Mouse (Mus musculus): ENCODE results near the gene Bicra. TPM values are rescaled to one million over a fixed set of nuclear protein-coding genes. Genes with fewer than 3 reads are reported as not detected.

The Bicra gene
- polyA plus RNA-seq, 1 experiment from 2014 or later, result 3.5 TPM

DNA sequence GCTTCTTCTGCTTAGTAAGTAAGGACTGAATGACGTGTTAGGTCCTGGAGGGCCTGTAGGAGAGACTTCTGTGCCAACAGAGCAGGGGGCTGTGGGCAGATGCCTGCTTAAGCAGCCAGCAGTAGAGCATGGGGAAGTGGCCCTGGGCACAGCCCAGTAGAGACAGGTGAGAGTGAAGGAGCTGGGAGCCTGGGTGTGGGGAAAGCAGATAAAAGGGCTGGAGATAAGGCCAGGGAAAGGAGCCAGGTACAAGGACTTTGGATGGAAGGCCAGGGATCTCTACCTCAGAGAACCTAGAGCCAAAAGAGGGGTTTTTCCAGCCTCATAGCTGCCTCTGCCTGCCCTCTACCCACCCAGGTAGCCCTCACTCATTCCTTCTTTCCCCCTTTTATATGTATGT, 14.7 kb downstream of the Bicra start:
- no peak for ATAC-seq (replicated peaks; ENCODE audit: insufficient number of reproducible peaks, insufficient read depth, low FRiP score, low read depth)
- Histone ChIP-seq H3K4me3 (no peak overlapping the region), H3K27ac (no peak overlapping the region), H3K4me2 (no peak overlapping the region), H3K9ac (no peak overlapping the region), H3K27me3 (no peaks in the 10 kb centered on the region), H3K36me3 (no peaks in the 10 kb centered on the region), H3K4me1 (replicated peaks) (peaks cover 39% of the 10 kb centered on the region), H3K9me3 (replicated peaks) (no peaks in the 10 kb centered on the region)
- 78% methylated on average over 1 of the region's 1 CpGs for WGBS

GRCm38 (mm10) chr7:16031072-16031471, 16.6 kb downstream of the Bicra start:
- Histone ChIP-seq H3K9ac (no peak overlapping the region), H3K27ac (no peak overlapping the region), H3K36me3 (no peaks in the 10 kb centered on the region), H3K4me3 (no peak overlapping the region), H3K9me3 (replicated peaks) (no peaks in the 10 kb centered on the region), H3K4me2 (no peak overlapping the region), H3K4me1 (replicated peaks) (peaks cover 37% of the 10 kb centered on the region), H3K27me3 (no peaks in the 10 kb centered on the region)
- ATAC-seq (replicated peaks; ENCODE audit: insufficient number of reproducible peaks, insufficient read depth, low FRiP score, low read depth), result no peak
- WGBS, result 81% methylated on average over 4 of the region's 4 CpGs

DNA sequence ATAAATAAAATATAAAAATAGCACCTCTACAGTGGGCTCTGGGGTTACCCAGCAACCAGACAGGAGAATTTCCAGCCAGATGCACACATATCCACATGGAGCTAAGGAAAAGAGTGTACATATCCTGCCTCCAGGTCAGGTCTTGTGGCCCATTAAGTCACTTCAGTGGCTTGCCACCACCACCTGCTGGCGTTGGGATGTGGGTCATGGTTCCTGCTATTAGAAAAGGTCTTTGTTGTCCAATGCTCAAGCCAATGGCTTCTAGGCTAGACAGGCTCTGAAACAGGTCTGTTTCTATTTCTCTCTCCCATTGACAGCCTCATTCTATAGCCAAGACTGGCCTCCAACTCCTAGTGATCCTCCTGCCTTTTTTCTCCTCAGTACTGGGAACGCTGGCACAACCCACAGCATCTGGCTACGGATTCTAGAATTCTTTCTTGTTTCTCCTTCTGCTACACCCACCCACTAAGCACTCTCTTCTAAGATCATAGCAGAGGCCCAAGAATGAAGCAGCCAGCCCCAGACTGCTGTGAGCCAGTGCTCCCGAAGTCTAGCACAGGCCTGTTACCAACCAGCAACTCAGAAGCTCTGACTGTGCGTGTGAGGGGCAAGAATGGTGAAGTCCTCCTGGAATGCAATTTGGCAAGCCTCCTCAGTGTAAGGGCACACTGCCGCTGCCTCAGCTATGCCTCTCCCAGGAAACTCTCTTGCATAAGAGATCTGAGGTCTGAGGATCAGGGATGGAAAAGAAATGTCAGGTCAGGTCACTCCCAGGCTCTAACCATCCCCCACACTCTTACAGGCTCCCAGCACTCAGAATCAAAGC, 19.4 kb downstream of the Bicra start:
- Histone ChIP-seq H3K36me3 (no peaks in the 10 kb centered on the region), H3K4me1 (replicated peaks) (peaks cover 24% of the 10 kb centered on the region), H3K9ac (no peak overlapping the region), H3K27ac (peak overlapping the region; percentile 60), H3K27me3 (no peaks in the 10 kb centered on the region), H3K9me3 (replicated peaks) (no peaks in the 10 kb centered on the region), H3K4me3 (no peak overlapping the region), H3K4me2 (no peak overlapping the region)
- WGBS, result 67% methylated on average over 6 of the region's 6 CpGs
- ATAC-seq (replicated peaks; ENCODE audit: insufficient number of reproducible peaks, insufficient read depth, low FRiP score, low read depth), result 0 out of 2 replicates have a peak, but pooled peaks have one; percentile 40

- WGBS, result 86% methylated on average over 8 of the region's 8 CpGs
- no peak overlapping the region for H3K4me2 ChIP-seq
- no peaks in the 10 kb centered on the region for H3K27me3 ChIP-seq
- H3K36me3 ChIP-seq, result no peaks in the 10 kb centered on the region
- H3K27ac ChIP-seq, result no peak overlapping the region
- ATAC-seq (replicated peaks; ENCODE audit: insufficient number of reproducible peaks, insufficient read depth, low FRiP score, low read depth), result no peak
- peaks cover 32% of the 10 kb centered on the region for H3K4me1 ChIP-seq (replicated peaks)
- H3K9me3 ChIP-seq (replicated peaks), result no peaks in the 10 kb centered on the region
- no peak overlapping the region for H3K9ac ChIP-seq
- no peak overlapping the region for H3K4me3 ChIP-seq
Observed at GRCm38 (mm10) chr7:16024603-16025222, 23.0 kb downstream of the Bicra start.

GRCm38 (mm10) chr7:16019256-16020094, 28.2 kb downstream of the Bicra start:
- Histone ChIP-seq H3K4me3 (no peak overlapping the region), H3K9ac (no peak overlapping the region), H3K4me2 (no peak overlapping the region), H3K27ac (0 out of 2 replicates have a peak overlapping the region, but pooled peaks have one; percentile 37), H3K36me3 (no peaks in the 10 kb centered on the region), H3K27me3 (no peaks in the 10 kb centered on the region), H3K9me3 (replicated peaks) (no peaks in the 10 kb centered on the region), H3K4me1 (replicated peaks) (peaks cover 32% of the 10 kb centered on the region)
- ATAC-seq (replicated peaks; ENCODE audit: insufficient number of reproducible peaks, insufficient read depth, low FRiP score, low read depth), result no peak
- WGBS, result 79% methylated on average over 5 of the region's 5 CpGs

- H3K9me3 ChIP-seq (replicated peaks), result no peaks in the 10 kb centered on the region
- no peak overlapping the region for H3K4me2 ChIP-seq
- no peak overlapping the region for H3K4me3 ChIP-seq
- ATAC-seq (replicated peaks; ENCODE audit: insufficient number of reproducible peaks, insufficient read depth, low FRiP score, low read depth), result peak; percentile 56; the same call in 1 of the 2 replicates
- H3K9ac ChIP-seq, result no peak overlapping the region
- peaks cover 33% of the 10 kb centered on the region for H3K4me1 ChIP-seq (replicated peaks)
- 69% methylated on average over 9 of the region's 9 CpGs for WGBS
- peak overlapping the region; percentile 33 for H3K27ac ChIP-seq
- H3K27me3 ChIP-seq, result no peaks in the 10 kb centered on the region
- no peaks in the 10 kb centered on the region for H3K36me3 ChIP-seq
Observed at GRCm38 (mm10) chr7:16018016-16018810, 29.5 kb downstream of the Bicra start.

- Histone ChIP-seq H3K4me3 (no peak overlapping the region), H3K4me1 (replicated peaks) (peaks cover 48% of the 10 kb centered on the region), H3K27me3 (no peaks in the 10 kb centered on the region), H3K9ac (no peak overlapping the region), H3K4me2 (no peak overlapping the region), H3K27ac (peak overlapping the region; percentile 56), H3K9me3 (replicated peaks) (no peaks in the 10 kb centered on the region), H3K36me3 (no peaks in the 10 kb centered on the region)
- ATAC-seq (replicated peaks; ENCODE audit: insufficient number of reproducible peaks, insufficient read depth, low FRiP score, low read depth), result no peak
- 80% methylated on average over 5 of the region's 5 CpGs for WGBS
Observed at GRCm38 (mm10) chr7:16015384-16015783, 32.3 kb downstream of the Bicra start.

GRCm38 (mm10) chr7:16014521-16015175, 33.1 kb downstream of the Bicra start:
- no peaks in the 10 kb centered on the region for H3K36me3 ChIP-seq
- peaks cover 44% of the 10 kb centered on the region for H3K4me1 ChIP-seq (replicated peaks)
- no peak; the same call in 1 of the 2 replicates for ATAC-seq (replicated peaks; ENCODE audit: insufficient number of reproducible peaks, insufficient read depth, low FRiP score, low read depth)
- H3K9me3 ChIP-seq (replicated peaks), result no peaks in the 10 kb centered on the region
- H3K27ac ChIP-seq, result peak overlapping the region; percentile 56
- no peak overlapping the region for H3K4me2 ChIP-seq
- H3K9ac ChIP-seq, result no peak overlapping the region
- H3K4me3 ChIP-seq, result no peak overlapping the region
- no peaks in the 10 kb centered on the region for H3K27me3 ChIP-seq
- WGBS, result 68% methylated on average over 8 of the region's 8 CpGs

GRCm38 (mm10) chr7:16013722-16014275, 33.9 kb downstream of the Bicra start:
- Histone ChIP-seq H3K4me2 (no peak overlapping the region), H3K27ac (no peak overlapping the region), H3K4me1 (replicated peaks) (peaks cover 40% of the 10 kb centered on the region), H3K27me3 (no peaks in the 10 kb centered on the region), H3K4me3 (no peak overlapping the region), H3K36me3 (no peaks in the 10 kb centered on the region), H3K9me3 (replicated peaks) (no peaks in the 10 kb centered on the region), H3K9ac (no peak overlapping the region)
- no peak for ATAC-seq (replicated peaks; ENCODE audit: insufficient number of reproducible peaks, insufficient read depth, low FRiP score, low read depth)
- WGBS, result 75% methylated on average over 5 of the region's 5 CpGs

DNA sequence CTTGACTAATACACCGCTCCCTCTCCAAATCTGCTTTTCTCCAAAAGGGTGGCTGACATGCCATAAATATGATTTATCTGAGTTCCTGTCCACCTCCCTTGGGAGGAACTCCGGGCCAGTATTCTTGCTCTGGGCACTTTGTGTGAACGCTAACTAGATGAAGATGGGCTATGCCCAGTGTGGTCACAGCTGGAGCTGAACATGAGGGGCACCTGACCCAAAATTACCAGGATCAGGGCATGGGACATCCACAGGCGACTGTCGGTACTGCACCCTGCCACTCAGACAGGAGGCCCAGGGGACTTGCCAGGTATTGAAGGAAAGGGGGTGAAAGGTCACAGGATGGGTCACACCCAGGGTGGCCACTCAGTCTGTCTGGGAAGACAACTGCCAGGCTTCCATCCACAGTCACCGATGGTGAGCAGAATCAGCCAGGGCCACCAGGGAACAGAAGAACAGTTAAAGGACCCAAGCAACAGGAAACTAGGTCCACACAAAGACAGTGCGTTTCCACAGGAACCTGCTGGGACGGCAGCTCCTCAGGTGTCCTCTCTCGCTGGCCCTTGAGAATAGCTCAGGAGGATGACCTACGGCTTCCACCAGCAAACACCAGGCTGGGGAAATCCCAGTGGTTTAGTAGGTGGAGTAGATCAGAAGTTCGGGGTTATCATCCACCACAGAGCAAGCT, 35.0 kb downstream of the Bicra start:
- Histone ChIP-seq H3K27ac (no peak overlapping the region), H3K36me3 (no peaks in the 10 kb centered on the region), H3K4me3 (no peak overlapping the region), H3K9me3 (replicated peaks) (no peaks in the 10 kb centered on the region), H3K4me2 (no peak overlapping the region), H3K27me3 (no peaks in the 10 kb centered on the region), H3K4me1 (replicated peaks) (peaks cover 40% of the 10 kb centered on the region), H3K9ac (no peak overlapping the region)
- 76% methylated on average over 11 of the region's 11 CpGs for WGBS
- ATAC-seq (replicated peaks; ENCODE audit: insufficient number of reproducible peaks, insufficient read depth, low FRiP score, low read depth), result no peak

Measured in heart, embryonic 15.5 days (tissue).